Mouse (Mus musculus): ENCODE measurements around the gene Fcrl5.

DNA sequence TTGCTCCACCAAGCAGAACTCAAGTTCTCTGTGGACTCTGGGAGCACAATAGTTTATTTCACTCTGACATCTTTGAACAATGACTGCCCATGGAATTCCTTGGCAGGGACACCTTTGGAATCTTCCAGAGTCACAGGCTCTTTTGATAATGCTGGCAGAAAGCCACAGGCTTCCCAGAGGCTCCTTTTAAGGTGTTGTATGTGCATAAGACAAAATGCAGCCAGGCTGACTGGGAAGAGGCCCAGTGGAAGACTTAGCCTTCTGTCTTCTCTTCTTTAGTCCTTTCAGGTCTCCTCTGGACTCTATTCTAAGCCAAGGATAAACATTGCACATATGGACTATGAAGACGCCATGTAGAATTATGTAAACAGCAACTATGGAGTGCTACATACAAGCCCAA, 44.6 kb upstream of the Fcrl5 start:
- TF ChIP-seq CTCF (IDR thresholded peaks at IDR 0.05; ENCODE audit: low read depth, low read length) (no peak), TAL1 (conservative IDR thresholded peaks at IDR 0.05; ENCODE audit: low read depth, low read length) (no peak), GATA1 (IDR thresholded peaks at IDR 0.05; ENCODE audit: borderline replicate concordance, low read length) (no peak), GATA2 (IDR thresholded peaks at IDR 0.05; ENCODE audit: borderline replicate concordance, low read depth, low read length) (no peak), POLR2AphosphoS5 (IDR thresholded peaks at IDR 0.05; ENCODE audit: insufficient replicate concordance, low read depth, low read length) (no peak)
